Comparison of ENCODE assay signal across 16 mouse cellular contexts in genomic region chr1:60744266-60744665, GRCm38 (mm10).
"Had no signal": no experiment of that assay in that cellular context is flagged by ENCODE, and none has a peak within 500 bp of the region (broad histone marks: within the 10 kb centered on the region; RNA-seq: fewer than 3 reads in every experiment).

No protein-coding gene starts in this region.

- DNase-seq: liver, embryonic 13.5 days; liver, postnatal 0 days; lung, adult 2 months; lung, postnatal 14 days; lung, postnatal 36 days; midbrain, embryonic 14.5 days; right cerebral cortex, postnatal 14 days; thymus, adult 18-20 months; thymus, postnatal 14 days; thymus, postnatal 36 days had no signal

- H3K4me1 ChIP-seq: liver, embryonic 13.5 days; midbrain, embryonic 12.5 days; neural tube, embryonic 13.5 days; neural tube, embryonic 15.5 days had no signal

- H3K9me3 ChIP-seq: liver, embryonic 13.5 days; liver, embryonic 15.5 days; lung, embryonic 15.5 days; megakaryocyte, embryonic 14.5 days; midbrain, embryonic 12.5 days; neural tube, embryonic 13.5 days; neural tube, embryonic 15.5 days had no signal

- H3K4me3 ChIP-seq: liver, embryonic 13.5 days; liver, embryonic 15.5 days; lung, embryonic 15.5 days; megakaryocyte, embryonic 14.5 days; midbrain, embryonic 12.5 days; neural tube, embryonic 13.5 days; neural tube, embryonic 15.5 days had no signal

- H3K27ac ChIP-seq: liver, embryonic 13.5 days; liver, embryonic 15.5 days; lung, embryonic 15.5 days; midbrain, embryonic 12.5 days; neural tube, embryonic 13.5 days; neural tube, embryonic 15.5 days had no signal

- H3K27me3 ChIP-seq: liver, embryonic 13.5 days; liver, embryonic 15.5 days; lung, embryonic 15.5 days; midbrain, embryonic 12.5 days; neural tube, embryonic 13.5 days; neural tube, embryonic 15.5 days had no signal

- H3K36me3 ChIP-seq: liver, embryonic 13.5 days; liver, embryonic 15.5 days; lung, embryonic 15.5 days; midbrain, embryonic 12.5 days; neural tube, embryonic 13.5 days; neural tube, embryonic 15.5 days had no signal
